In genomic region chr7:95787951-95788350, GRCm38 (mm10) we compare ENCODE assay signal across 23 mouse cellular contexts.
"Had no signal": no experiment of that assay in that cellular context is flagged by ENCODE, and none has a peak within 500 bp of the region (broad histone marks: within the 10 kb centered on the region; RNA-seq: fewer than 3 reads in every experiment).

No protein-coding gene starts in this region.

- DNase-seq: kidney, adult 8-10 months; kidney, postnatal 25 days; layer of hippocampus, adult 9-11 months; liver; lung, adult 18-20 months; lung, postnatal 10 days; lung, postnatal 36 days; right cerebral cortex, adult 18-20 months; right cerebral cortex, postnatal 14 days; spleen, adult 18-20 months; thymus, postnatal 25 days had no signal

- H3K27ac ChIP-seq: kidney, embryonic 15.5 days; layer of hippocampus, adult 2 months; limb, embryonic 10.5 days; limb, embryonic 13.5 days; liver, embryonic 12.5 days; liver, embryonic 15.5 days; lung, embryonic 15.5 days; midbrain, embryonic 12.5 days; neural tube, embryonic 13.5 days; stomach, embryonic 15.5 days had no signal

- H3K4me3 ChIP-seq: kidney, embryonic 15.5 days; layer of hippocampus, adult 2 months; limb, embryonic 10.5 days; limb, embryonic 13.5 days; liver, embryonic 12.5 days; liver, embryonic 15.5 days; lung, embryonic 15.5 days; megakaryocyte, embryonic 14.5 days; midbrain, embryonic 12.5 days; myocyte; neural tube, embryonic 13.5 days; stomach, embryonic 15.5 days had no signal

- H3K4me2 ChIP-seq: kidney, embryonic 15.5 days; limb, embryonic 13.5 days; liver, embryonic 12.5 days; liver, embryonic 15.5 days; lung, embryonic 15.5 days; midbrain, embryonic 12.5 days; neural tube, embryonic 13.5 days; stomach, embryonic 15.5 days had no signal

- H3K9ac ChIP-seq: kidney, embryonic 15.5 days; limb, embryonic 13.5 days; liver, embryonic 12.5 days; liver, embryonic 15.5 days; lung, embryonic 15.5 days; midbrain, embryonic 12.5 days; neural tube, embryonic 13.5 days; stomach, embryonic 15.5 days had no signal

- H3K4me1 ChIP-seq: limb, embryonic 10.5 days; limb, embryonic 13.5 days; liver, embryonic 12.5 days; liver, embryonic 15.5 days; lung, embryonic 15.5 days; megakaryocyte, embryonic 14.5 days; midbrain, embryonic 12.5 days; neural tube, embryonic 13.5 days; stomach, embryonic 15.5 days had no signal

- H3K27me3 ChIP-seq: kidney, embryonic 15.5 days; limb, embryonic 13.5 days; liver, embryonic 12.5 days; liver, embryonic 15.5 days; lung, embryonic 15.5 days; megakaryocyte, embryonic 14.5 days; midbrain, embryonic 12.5 days; neural tube, embryonic 13.5 days; stomach, embryonic 15.5 days had no signal

- H3K36me3 ChIP-seq: kidney, embryonic 15.5 days; limb, embryonic 10.5 days; limb, embryonic 13.5 days; liver, embryonic 12.5 days; liver, embryonic 15.5 days; lung, embryonic 15.5 days; midbrain, embryonic 12.5 days; neural tube, embryonic 13.5 days; stomach, embryonic 15.5 days had no signal

- H3K9me3 ChIP-seq: kidney, embryonic 15.5 days; limb, embryonic 10.5 days; limb, embryonic 13.5 days; liver, embryonic 12.5 days; liver, embryonic 15.5 days; lung, embryonic 15.5 days; midbrain, embryonic 12.5 days; neural tube, embryonic 13.5 days; stomach, embryonic 15.5 days had no signal

- ATAC-seq: liver, embryonic 12.5 days had no signal
